Mouse (Mus musculus) heart, postnatal 0 days (tissue): ENCODE measurements around the gene Pomgnt1. TPM values are rescaled to one million over a fixed set of nuclear protein-coding genes. Genes with fewer than 3 reads are reported as not detected.

ENCODE experiments used
- ATAC-seq: fragments of 200-750 bp; cut with Nextera tagmentation; 2 replicates; pipeline ENCODE4 v1.8.0; 2017; ENCODE audit warnings: low read depth, moderate number of reproducible peaks, moderate library complexity; ENCODE audit not compliant: insufficient read depth
- DNase-seq: peaks from one replicate; pipeline ENCODE4 v3.0.0-alpha.2; 2016; ENCODE audit warnings: low spot score
- H3K27ac ChIP-seq: fragments of 300-500 bp; sonication (generic); 2 replicates; pipeline ENCODE4 v1.5.1; 2014; ENCODE audit warnings: low read depth, mild to moderate bottlenecking
- H3K27me3 ChIP-seq: fragments of 300-500 bp; sonication (generic); 2 replicates; pipeline ENCODE4 v1.6.1; 2014; ENCODE audit warnings: low read length, mixed read lengths; ENCODE audit not compliant: control insufficient read depth, insufficient read depth
- H3K36me3 ChIP-seq: fragments of 300-500 bp; sonication (generic); replicated peaks from 2 replicates; pipeline ENCODE4 v1.6.1; 2014; ENCODE audit warnings: low read length, mixed read lengths; ENCODE audit not compliant: control insufficient read depth, insufficient read depth
- H3K4me1 ChIP-seq: fragments of 300-500 bp; sonication (generic); 2 replicates; pipeline ENCODE4 v1.6.1; 2014; ENCODE audit warnings: antibody characterized with exemption; ENCODE audit not compliant: control insufficient read depth, insufficient read depth
- H3K4me2 ChIP-seq: fragments of 300-500 bp; sonication (generic); 2 replicates; pipeline ENCODE4 v1.6.1; 2014; ENCODE audit warnings: low read depth, mild to moderate bottlenecking, low read length, moderate library complexity
- H3K4me3 ChIP-seq: fragments of 300-500 bp; sonication (generic); 2 replicates; pipeline ENCODE4 v1.5.1; 2014; ENCODE audit warnings: low read depth, low read length
- H3K9ac ChIP-seq: fragments of 300-500 bp; sonication (generic); replicated peaks from 2 replicates; pipeline ENCODE4 v1.6.1; 2014; ENCODE audit warnings: low read depth, low read length, mixed read lengths
- H3K9me3 ChIP-seq: fragments of 300-500 bp; sonication (generic); replicated peaks from 2 replicates; pipeline ENCODE4 v1.6.1; 2016; ENCODE audit warnings: low read length; ENCODE audit not compliant: control insufficient read depth
- CTCF ChIP-seq: IDR thresholded peaks from 2 replicates; pipeline ENCODE4 v1.5.1; 2016; ENCODE audit warnings: antibody characterized with exemption, control low read depth, low read depth
- EP300 ChIP-seq: IDR thresholded peaks from 2 replicates; pipeline ENCODE4 v1.6.1; 2016; ENCODE audit warnings: antibody characterized with exemption, low read depth
- WGBS: fragments of 180-500 bp; shearing (Covaris S2); extraction: QIAGEN DNeasy Blood & Tissue Kit; methylation state at CpG from one replicate; pipeline ENCODE4 v1.1.7; 2014; 5-methylcytosine and 5-hydroxymethylcytosine counted together
- polyA plus RNA-seq: library from polyadenylated mRNA; unstranded; fragments of >200 nt; fragmentation: Nextera tagmentation; extraction: Ambion mirVana; gene quantifications from 2 replicates; pipeline ENCODE4 v1.2.1, GENCODE M21; 2015
- total RNA-seq: library from RNA; depleted of rRNA; stranded (reverse); fragments of >200 nt; gene quantifications from 2 replicates; pipeline ENCODE4 v1.2.3, GENCODE M21; 2014; ENCODE audit warnings: low replicate concordance

Gene Pomgnt1
- total and polyA plus RNA-seq, 2 experiments from 2014 or later, result 59.6 to 91.3 TPM

DNA sequence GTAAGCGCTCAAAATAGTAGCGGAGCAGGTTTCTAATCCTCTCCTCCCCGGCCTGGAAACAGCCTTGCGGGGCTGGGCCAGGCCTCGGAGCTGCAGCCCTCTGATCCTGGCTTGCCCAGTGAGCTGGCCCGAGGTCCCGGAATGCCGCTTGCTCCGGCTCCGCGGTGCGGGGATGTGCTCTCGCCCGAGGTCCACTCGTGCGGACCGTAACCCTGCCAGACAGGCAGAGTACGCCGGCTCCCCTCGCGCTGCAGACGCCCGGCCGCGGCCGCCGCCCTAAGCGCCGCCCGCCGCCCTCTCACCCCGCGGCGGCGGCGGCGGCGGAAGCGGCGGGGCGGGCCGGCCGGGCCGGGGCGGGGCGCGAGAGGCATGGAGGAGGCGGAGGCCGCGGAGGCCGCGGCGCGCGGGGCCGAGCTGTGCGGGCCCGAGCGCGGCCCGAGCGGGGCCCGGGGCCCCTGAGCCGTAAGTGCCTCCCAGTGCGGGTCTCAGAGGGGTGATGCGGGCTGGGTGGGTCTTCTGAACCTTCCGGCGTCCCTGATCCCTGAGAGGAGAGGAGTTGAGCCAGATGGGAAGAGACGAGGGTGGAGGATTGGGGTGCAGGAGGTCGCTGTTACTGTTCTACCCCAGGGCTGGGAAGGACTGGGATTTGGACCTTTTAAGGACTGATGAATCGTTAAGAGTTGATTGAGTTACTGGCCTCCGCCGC lies 26.7 kb downstream of the Pomgnt1 start:
- H3K27ac ChIP-seq, result peak overlapping the region; percentile 93
- peaks cover 8% of the 10 kb centered on the region; the same call in 1 of the 2 replicates for H3K4me1 ChIP-seq
- 1% methylated on average over 73 of the region's 73 CpGs for WGBS
- peak; percentile 94 for ATAC-seq
- TF ChIP-seq CTCF (no peak), EP300 (no peak)
- no peaks in the 10 kb centered on the region for H3K27me3 ChIP-seq
- no peaks in the 10 kb centered on the region for H3K9me3 ChIP-seq
- peak overlapping the region; percentile 94 for H3K9ac ChIP-seq
- peak overlapping the region; percentile 72 for H3K4me2 ChIP-seq
- peak overlapping the region; percentile 76 for H3K4me3 ChIP-seq
- peak; percentile 57 for DNase-seq
- H3K36me3 ChIP-seq, result peaks cover 36% of the 10 kb centered on the region

DNA sequence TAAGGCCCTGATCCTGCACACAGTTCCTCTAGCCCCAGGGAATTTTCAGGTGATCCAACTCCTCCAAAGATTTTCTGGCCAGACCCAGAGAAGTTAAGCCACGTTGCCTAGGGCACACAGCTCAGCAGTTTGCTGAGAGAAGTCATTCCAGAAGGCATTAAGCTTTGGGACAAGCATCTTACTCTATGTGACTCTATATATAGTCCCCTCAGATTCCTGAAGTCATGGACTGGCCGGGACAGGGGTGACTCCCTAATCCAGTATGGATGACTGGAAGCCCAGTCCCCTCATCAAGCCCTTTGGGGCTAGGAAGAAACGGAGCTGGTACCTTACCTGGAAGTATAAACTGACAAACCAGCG lies 27.2 kb downstream of the Pomgnt1 start:
- ATAC-seq, result no peak; the same call in 1 of the 2 replicates
- no peak for DNase-seq
- peak overlapping the region; percentile 94 for H3K9ac ChIP-seq
- peaks cover 41% of the 10 kb centered on the region for H3K36me3 ChIP-seq
- WGBS, result 12% methylated on average over 4 of the region's 4 CpGs
- H3K27me3 ChIP-seq, result no peaks in the 10 kb centered on the region
- no peaks in the 10 kb centered on the region for H3K9me3 ChIP-seq
- H3K4me3 ChIP-seq, result peak overlapping the region; percentile 76
- no peak for TF ChIP-seq CTCF
- TF ChIP-seq EP300, result no peak
- peaks cover 8% of the 10 kb centered on the region; the same call in 1 of the 2 replicates for H3K4me1 ChIP-seq
- peak overlapping the region; percentile 72 for H3K4me2 ChIP-seq
- peak overlapping the region; percentile 93 for H3K27ac ChIP-seq

DNA sequence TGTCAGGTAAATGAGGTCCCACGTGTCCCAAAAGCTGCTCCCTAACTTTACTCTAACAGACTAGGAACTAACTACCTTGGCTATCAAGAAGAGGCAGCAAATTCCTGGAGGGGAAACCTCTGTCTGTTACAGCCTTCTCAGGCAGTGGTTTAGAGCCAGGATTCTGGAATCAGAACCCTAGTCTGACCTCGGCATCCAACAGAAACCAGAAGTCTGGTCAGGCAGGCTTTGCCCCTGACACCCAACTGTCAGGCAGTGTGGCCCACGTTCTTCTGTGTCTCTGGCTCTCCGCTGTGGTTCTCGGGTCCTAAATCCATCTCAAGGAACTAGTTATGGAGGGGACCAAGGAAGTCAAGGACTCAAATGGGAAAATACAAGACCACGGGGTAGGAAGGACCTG lies 27.6 kb downstream of the Pomgnt1 start, which contains the start of gene Lurap1:
Gene Lurap1, minus strand, starts transcription at position 101 of the 400 bp plus-strand sequence.
- Histone ChIP-seq H3K27ac (peak within 1 kb of the TSS; percentile 93), H3K9ac (peak within 1 kb of the TSS; percentile 94), H3K36me3 (peaks cover 45% of the 10 kb centered on the region), H3K4me1 (peaks cover 8% of the 10 kb centered on the region; the same call in 1 of the 2 replicates), H3K9me3 (no peaks in the 10 kb centered on the region), H3K27me3 (no peaks in the 10 kb centered on the region), H3K4me3 (peak within 1 kb of the TSS; percentile 76), H3K4me2 (peak within 1 kb of the TSS; percentile 72)
- DNase-seq (no peak), ATAC-seq (no peak)
- WGBS, result 60% methylated on average over 6 of the region's 6 CpGs
- no peak for TF ChIP-seq CTCF
- TF ChIP-seq EP300, result no peak

DNA sequence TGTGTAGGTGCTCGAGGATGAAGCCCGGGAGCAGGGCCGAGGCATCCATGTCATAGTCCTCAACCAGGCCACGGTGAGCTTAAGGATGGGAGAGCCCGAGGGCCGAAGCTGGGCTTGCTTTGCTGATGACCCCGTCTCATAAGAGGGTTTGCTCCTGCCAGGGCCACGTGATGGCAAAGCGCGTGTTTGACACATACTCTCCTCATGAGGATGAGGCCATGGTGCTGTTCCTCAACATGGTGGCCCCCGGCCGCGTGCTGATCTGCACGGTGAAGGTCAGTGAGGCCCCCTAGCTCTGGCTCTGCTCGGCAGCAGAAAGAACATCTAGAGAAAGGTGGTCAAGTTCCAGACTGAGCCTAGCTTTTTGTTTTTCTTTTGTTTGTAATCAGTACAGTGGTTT lies 29.1 kb downstream of the Pomgnt1 start:
- H3K4me2 ChIP-seq, result no peak overlapping the region

DNA sequence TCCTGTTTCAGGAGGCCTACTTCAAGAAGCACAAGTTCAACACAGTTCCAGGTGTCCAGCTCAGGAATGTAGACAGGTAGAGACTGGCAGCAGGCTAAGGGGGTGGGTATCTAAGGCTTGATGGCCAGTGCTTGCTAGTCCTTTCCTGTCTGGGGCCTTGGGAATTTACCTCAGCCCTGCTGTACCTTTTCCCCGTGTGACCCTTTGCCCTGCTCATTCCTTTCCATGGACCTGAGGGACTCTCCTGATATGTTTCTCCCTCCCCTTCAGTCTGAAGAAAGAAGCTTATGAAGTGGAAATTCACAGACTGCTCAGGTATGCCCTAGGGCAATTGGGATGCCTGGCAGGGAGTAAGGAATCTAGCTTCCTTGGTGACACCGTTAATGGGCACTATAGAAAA lies 34.2 kb downstream of the Pomgnt1 start:
- TF ChIP-seq CTCF, result no peak
- DNase-seq (no peak), ATAC-seq (no peak)
- Histone ChIP-seq H3K4me2 (no peak overlapping the region), H3K27me3 (no peaks in the 10 kb centered on the region), H3K4me3 (no peak overlapping the region), H3K9me3 (no peaks in the 10 kb centered on the region), H3K9ac (no peak overlapping the region), H3K27ac (no peak overlapping the region), H3K36me3 (peaks cover 67% of the 10 kb centered on the region), H3K4me1 (peaks cover 19% of the 10 kb centered on the region)
- 83% methylated on average over 2 of the region's 2 CpGs for WGBS

More for the DNA sequence above, 29.1 kb downstream of the Pomgnt1 start:
- WGBS, result 92% methylated on average over 15 of the region's 15 CpGs
- Histone ChIP-seq H3K36me3 (peaks cover 59% of the 10 kb centered on the region), H3K4me3 (no peak overlapping the region), H3K4me1 (peaks cover 8% of the 10 kb centered on the region; the same call in 1 of the 2 replicates), H3K9me3 (no peaks in the 10 kb centered on the region), H3K27ac (no peak overlapping the region), H3K9ac (no peak overlapping the region), H3K27me3 (no peaks in the 10 kb centered on the region)
- ATAC-seq (no peak), DNase-seq (no peak)
- TF ChIP-seq EP300, result no peak
- TF ChIP-seq CTCF, result no peak

DNA sequence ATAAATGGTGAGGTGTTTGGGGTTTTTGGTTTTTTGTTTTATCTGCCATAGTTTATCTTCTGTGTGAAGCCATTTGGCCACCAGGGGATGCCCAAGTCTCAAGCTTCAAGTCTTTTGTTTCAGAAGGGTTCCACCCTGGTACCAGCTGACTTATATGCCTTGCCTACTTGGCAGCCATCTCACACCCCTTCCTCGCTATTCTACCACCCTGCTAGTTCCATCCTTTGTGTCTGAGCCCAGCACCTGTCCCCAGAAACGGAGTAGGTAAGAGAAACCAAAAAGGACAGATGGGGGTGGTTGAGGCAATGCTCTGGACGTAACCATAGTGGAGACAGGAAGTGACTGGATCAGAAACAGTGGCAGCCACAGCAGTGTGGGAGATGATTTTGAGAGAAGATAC lies 36.3 kb downstream of the Pomgnt1 start:
- Histone ChIP-seq H3K4me3 (no peak overlapping the region), H3K36me3 (peaks cover 46% of the 10 kb centered on the region)
- 58% methylated on average over 3 of the region's 3 CpGs for WGBS

More for the DNA sequence above, 36.3 kb downstream of the Pomgnt1 start:
- H3K4me1 ChIP-seq, result peaks cover 19% of the 10 kb centered on the region
- ATAC-seq, result peak; percentile 19; the same call in 1 of the 2 replicates
- H3K4me2 ChIP-seq, result no peak overlapping the region
- peak overlapping the region; percentile 40; the same call in 1 of the 2 replicates for H3K27ac ChIP-seq
- no peak overlapping the region for H3K9ac ChIP-seq
- no peak for DNase-seq
- TF ChIP-seq EP300, result no peak
- TF ChIP-seq CTCF, result peak; percentile 44
- no peaks in the 10 kb centered on the region for H3K9me3 ChIP-seq
- H3K27me3 ChIP-seq, result no peaks in the 10 kb centered on the region
